Mouse (Mus musculus): Measurements from ENCODE around the gene Gm10974. TPM values are rescaled to one million over a fixed set of nuclear protein-coding genes. Genes with fewer than 3 reads are reported as not detected.

The Gm10974 gene
- polyA plus RNA-seq, 1 experiment, result not detected

DNA sequence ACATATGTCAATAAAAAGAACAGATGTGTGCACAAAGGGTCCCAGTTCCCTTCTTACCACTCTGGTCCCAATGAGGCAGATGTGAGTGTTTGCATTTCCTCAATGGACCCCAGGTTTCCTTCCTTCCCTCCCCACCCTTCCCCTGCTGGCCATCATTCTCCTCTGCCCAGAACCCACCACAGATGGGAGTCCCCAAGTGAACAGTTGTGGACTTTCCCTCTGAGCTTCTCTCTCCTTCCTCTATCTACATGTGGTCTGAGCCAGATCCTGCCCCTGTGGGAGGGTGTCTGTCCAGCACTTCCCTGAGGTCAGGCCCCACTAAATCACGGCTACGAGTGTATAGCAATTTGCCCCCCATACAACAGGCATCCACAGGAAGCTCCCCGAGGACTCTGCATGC lies 10.8 kb upstream of the Gm10974 start:
- Histone ChIP-seq H3K27ac (ENCODE audit: insufficient read depth, low read length) (no peak overlapping the region), H3K4me3 (ENCODE audit: insufficient read depth, low read length) (no peak overlapping the region), H3K4me1 (ENCODE audit: control insufficient read depth, insufficient read depth, low read length) (no peaks in the 10 kb centered on the region)
- no peak for TF ChIP-seq POLR2A (IDR thresholded peaks at IDR 0.05; ENCODE audit: low read depth, low read length)

DNA sequence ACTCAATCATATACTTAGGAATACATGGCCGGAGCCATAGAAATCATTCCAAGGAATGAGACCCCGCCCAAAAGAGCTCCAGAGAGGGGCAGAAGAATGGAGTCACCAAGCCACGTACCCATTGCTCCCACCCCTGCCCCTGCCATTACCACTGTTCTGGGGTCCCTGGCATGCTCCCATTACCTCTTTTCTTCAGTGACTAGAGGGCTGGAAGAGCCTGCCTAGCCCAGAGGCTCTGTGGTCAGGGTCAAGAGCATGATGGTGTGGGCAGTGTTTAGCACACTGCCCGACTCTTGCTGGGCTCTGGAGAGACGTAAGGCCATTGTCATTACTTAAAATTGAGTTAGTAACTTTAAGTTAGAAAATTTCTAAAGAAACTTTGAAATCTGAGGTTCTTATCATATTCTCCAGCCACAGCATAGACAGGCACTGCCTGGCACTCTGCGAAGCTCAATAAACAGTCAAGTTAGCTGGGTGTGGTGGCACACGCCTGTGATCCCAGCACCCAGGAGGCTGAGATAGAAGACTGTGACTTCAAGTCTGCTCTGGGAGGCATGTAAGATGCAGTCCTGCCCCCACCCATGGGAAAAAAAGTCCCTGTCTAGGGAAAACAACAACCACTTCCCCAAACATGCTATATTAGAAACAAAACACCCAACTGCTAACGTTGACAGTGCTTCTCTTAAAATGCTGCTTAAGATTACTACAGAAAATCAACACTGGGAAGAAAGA lies 9.7 kb upstream of the Gm10974 start:
- H3K4me3 ChIP-seq (ENCODE audit: insufficient read depth, low read length), result no peak overlapping the region
- no peak for TF ChIP-seq CTCF (IDR thresholded peaks at IDR 0.05; ENCODE audit: borderline replicate concordance, insufficient read depth, low read length)
- TF ChIP-seq POLR2A (IDR thresholded peaks at IDR 0.05; ENCODE audit: low read depth, low read length), result no peak
- H3K4me1 ChIP-seq (ENCODE audit: control insufficient read depth, insufficient read depth, low read length), result no peaks in the 10 kb centered on the region
- no peak overlapping the region for H3K27ac ChIP-seq (ENCODE audit: insufficient read depth, low read length)

DNA sequence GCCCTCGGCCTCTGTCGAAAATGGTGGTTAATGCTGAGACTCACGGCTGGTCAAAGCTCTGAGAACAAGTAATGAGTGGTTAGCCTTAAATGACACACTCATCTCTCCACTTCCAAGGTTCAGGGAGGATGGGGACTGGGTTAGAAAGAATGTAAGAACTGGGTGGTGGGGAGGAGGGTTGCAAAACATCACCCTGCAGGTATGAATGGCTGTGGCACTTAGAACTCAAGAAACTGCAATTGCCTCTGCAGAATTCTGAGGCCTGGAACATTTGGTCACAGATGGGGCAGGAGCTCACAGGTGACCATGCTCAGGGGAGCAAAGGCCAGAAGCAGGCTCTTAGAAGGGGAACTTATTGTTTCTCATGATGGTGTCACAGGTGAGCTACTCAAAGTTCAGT lies 7.2 kb upstream of the Gm10974 start:
- H3K27ac ChIP-seq (ENCODE audit: insufficient read depth, low read length), result no peak overlapping the region
- no peak overlapping the region for H3K4me3 ChIP-seq (ENCODE audit: insufficient read depth, low read length)
- no peak for TF ChIP-seq POLR2A (IDR thresholded peaks at IDR 0.05; ENCODE audit: low read depth, low read length)
- no peak for TF ChIP-seq CTCF (IDR thresholded peaks at IDR 0.05; ENCODE audit: borderline replicate concordance, insufficient read depth, low read length)
- no peaks in the 10 kb centered on the region for H3K4me1 ChIP-seq (ENCODE audit: control insufficient read depth, insufficient read depth, low read length)

DNA sequence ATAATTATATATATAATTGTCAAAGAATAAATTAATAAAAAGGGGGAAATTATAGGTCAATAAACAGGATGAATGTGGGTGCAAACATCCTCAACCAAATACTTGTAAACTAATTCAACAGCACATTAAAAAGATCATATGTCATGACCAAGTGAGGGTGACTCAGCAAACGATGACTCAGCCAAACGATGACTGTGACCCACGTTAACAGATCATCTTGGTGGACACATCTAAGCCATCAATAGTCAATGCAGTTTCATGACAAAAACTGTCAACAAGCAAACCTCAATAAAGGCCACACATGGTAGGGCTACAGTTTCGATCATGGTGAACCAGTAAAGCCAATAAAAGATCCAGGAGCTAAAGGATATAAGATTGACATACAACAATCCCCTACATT lies 6.7 kb upstream of the Gm10974 start:
- no peaks in the 10 kb centered on the region for H3K4me1 ChIP-seq (ENCODE audit: control insufficient read depth, insufficient read depth, low read length)
- no peak overlapping the region for H3K27ac ChIP-seq (ENCODE audit: insufficient read depth, low read length)
- no peak overlapping the region for H3K4me3 ChIP-seq (ENCODE audit: insufficient read depth, low read length)
- no peak for TF ChIP-seq POLR2A (IDR thresholded peaks at IDR 0.05; ENCODE audit: low read depth, low read length)
- no peak for TF ChIP-seq CTCF (IDR thresholded peaks at IDR 0.05; ENCODE audit: borderline replicate concordance, insufficient read depth, low read length)

DNA sequence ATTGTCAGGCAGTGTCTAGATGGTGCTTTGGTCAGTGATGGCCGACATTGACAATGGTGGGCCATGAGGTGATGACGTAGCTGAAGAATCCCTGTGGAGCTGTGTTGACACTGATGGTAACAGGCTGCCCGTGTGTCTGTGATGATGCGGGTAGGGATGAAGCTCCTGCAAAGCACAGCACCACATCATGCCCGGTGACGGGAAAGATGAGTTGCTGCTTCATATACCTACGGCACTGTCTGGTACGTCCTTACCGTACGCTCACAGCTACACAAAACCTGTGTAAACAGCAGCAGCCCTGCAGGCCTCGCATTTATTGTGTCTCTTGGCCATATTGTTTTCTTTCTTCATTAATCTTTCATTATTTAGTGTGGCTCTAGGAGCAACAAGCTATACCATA lies 1.2 kb upstream of the Gm10974 start:
- TF ChIP-seq CTCF (IDR thresholded peaks at IDR 0.05; ENCODE audit: borderline replicate concordance, insufficient read depth, low read length) (no peak), POLR2A (IDR thresholded peaks at IDR 0.05; ENCODE audit: low read depth, low read length) (no peak)
- no peak overlapping the region for H3K27ac ChIP-seq (ENCODE audit: insufficient read depth, low read length)
- no peak overlapping the region for H3K4me3 ChIP-seq (ENCODE audit: insufficient read depth, low read length)
- peaks cover 18% of the 10 kb centered on the region for H3K4me1 ChIP-seq (ENCODE audit: control insufficient read depth, insufficient read depth, low read length)

DNA sequence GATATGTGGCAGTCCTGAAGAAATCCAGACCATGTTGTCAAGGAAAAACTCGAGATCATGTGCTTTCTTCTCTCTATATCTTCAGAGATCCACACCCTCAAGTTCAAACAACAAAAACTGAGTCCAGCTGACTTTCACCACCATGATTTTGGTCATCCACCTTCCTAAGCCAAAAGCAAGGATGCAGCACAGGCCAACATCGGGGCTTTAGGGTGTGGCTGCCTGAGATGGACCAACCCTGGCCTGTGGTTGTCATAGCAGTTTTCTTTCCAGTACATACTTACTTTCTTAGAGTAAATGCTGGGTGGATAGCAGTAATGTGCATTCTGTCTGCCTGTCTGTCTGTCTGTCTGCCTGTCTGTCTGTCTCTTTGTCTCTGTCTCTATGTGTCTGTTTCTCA lies 294 bp upstream of the Gm10974 start:
- Histone ChIP-seq H3K4me1 (ENCODE audit: control insufficient read depth, insufficient read depth, low read length) (peaks cover 24% of the 10 kb centered on the region), H3K27ac (ENCODE audit: insufficient read depth, low read length) (peak overlapping the region; percentile 100), H3K4me3 (ENCODE audit: insufficient read depth, low read length) (no peak overlapping the region)
- no peak for TF ChIP-seq POLR2A (IDR thresholded peaks at IDR 0.05; ENCODE audit: low read depth, low read length)
- TF ChIP-seq CTCF (IDR thresholded peaks at IDR 0.05; ENCODE audit: borderline replicate concordance, insufficient read depth, low read length), result no peak

DNA sequence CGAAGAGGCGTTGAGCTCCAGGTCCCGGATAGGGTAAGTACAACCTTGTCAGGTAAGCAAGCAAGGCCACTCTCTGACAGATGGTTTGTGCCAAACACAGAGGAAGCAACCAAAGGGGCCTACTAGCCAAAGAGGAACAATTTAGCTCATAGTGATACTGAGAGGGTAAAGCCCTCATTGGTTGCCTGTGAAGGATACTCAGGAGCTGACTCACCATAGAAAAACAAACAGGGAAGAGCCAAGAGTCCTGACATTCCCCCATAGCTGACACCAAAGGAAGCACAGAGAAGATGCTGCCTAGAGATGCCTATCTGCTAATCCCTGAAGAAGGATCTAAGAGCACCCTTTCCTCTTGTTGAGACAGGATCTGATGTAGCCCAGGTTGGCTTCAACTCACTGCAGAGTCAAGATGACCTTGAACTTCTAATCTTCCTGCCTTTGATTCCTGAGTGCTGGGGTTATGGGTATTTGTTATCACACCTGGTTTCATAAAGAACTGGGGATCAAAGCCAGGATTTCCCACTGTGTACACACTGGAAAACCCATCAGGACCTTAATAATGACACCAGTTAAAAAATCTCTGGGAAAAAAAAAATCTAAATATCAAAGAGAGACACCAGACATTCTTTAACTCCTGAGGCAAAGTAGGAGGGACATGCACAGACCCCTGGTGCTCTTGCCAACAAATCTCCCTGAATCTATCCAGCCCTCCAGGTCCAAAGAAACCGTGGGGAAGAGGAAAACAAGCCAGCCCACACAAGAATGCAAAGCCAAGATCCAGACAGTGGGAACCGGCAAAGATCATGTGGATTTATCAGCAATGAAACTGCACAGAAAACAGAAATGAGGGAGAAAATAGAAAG lies 3.6 kb downstream of the Gm10974 start:
- Histone ChIP-seq H3K4me3 (ENCODE audit: insufficient read depth, low read length) (no peak overlapping the region), H3K4me1 (ENCODE audit: control insufficient read depth, insufficient read depth, low read length) (peaks cover 28% of the 10 kb centered on the region), H3K27ac (ENCODE audit: insufficient read depth, low read length) (peak overlapping the region; percentile 96)
- 0 out of 2 replicates have a peak, but pooled peaks have one; percentile 44 for TF ChIP-seq POLR2A (IDR thresholded peaks at IDR 0.05; ENCODE audit: low read depth, low read length)
- no peak for TF ChIP-seq CTCF (IDR thresholded peaks at IDR 0.05; ENCODE audit: borderline replicate concordance, insufficient read depth, low read length)

DNA sequence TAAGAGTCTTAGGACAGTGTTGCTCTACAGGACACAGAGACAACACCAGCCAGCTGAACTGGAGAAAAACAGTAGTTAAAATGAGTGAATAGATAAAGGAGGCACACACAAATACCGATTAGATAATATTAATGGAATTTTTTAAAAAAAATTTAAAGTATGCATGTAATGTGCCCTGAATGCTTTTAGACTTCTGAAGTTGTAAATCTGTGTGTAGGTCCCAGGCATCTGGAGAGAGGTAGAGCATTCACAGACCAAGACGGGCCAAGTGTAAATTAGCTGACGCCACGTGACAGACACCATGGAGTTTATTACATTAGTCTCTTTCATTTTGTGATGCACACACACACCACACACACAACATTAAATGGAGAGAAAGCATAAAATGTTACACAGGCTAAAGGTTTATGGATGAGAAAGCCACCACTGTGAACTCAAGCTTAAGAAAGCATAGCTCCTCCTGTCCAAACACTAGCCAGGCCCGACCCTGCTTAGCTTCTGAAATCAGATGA lies 4.3 kb downstream of the Gm10974 start:
- no peak for TF ChIP-seq POLR2A (IDR thresholded peaks at IDR 0.05; ENCODE audit: low read depth, low read length)
- TF ChIP-seq CTCF (IDR thresholded peaks at IDR 0.05; ENCODE audit: borderline replicate concordance, insufficient read depth, low read length), result no peak
- Histone ChIP-seq H3K4me1 (ENCODE audit: control insufficient read depth, insufficient read depth, low read length) (peaks cover 28% of the 10 kb centered on the region), H3K4me3 (ENCODE audit: insufficient read depth, low read length) (no peak overlapping the region), H3K27ac (ENCODE audit: insufficient read depth, low read length) (peak overlapping the region; percentile 96)

DNA sequence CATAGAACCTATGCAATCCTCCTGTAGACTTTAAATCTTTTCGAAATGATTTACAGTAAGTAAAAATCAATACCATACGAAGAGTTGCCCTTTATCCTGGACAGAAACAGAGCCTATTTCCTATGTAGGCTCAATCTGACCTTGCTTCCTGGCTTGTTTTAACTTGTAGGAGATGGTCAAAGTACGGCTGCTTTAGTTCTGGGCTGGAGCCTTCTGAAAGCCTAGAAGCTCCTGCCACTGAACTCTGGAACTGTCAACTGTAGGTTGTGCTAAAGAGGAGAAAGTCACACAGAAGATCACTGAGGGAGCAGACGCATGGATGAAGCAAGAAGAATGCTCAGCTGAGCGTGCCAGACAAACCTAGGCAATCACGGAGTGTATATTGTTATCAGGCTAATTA lies 5.3 kb downstream of the Gm10974 start:
- Histone ChIP-seq H3K4me3 (ENCODE audit: insufficient read depth, low read length) (no peak overlapping the region), H3K27ac (ENCODE audit: insufficient read depth, low read length) (peak overlapping the region; percentile 96), H3K4me1 (ENCODE audit: control insufficient read depth, insufficient read depth, low read length) (peaks cover 31% of the 10 kb centered on the region)
- TF ChIP-seq POLR2A (IDR thresholded peaks at IDR 0.05; ENCODE audit: low read depth, low read length) (no peak), CTCF (IDR thresholded peaks at IDR 0.05; ENCODE audit: borderline replicate concordance, insufficient read depth, low read length) (no peak)

DNA sequence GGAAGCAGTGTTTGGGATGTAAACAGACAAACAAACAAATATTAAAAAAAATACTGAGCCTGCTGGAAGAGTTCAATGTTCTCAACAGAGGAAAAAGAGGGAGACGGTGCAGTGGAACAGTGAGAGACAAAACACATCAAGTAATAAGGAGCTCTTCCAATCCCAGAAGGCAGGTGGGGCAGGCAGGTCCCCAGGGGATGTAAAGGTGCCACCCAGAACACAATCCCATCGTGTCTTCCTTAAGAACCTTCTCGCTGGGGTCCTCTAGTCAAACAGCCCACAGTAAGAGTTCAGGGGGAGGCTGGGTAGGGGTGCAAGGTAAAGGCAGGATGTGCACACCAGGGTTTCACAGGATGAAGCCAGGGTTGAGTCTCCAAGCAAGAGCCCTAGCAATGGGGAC lies 7.7 kb downstream of the Gm10974 start:
- Histone ChIP-seq H3K4me1 (ENCODE audit: control insufficient read depth, insufficient read depth, low read length) (peaks cover 31% of the 10 kb centered on the region), H3K27ac (ENCODE audit: insufficient read depth, low read length) (no peak overlapping the region), H3K4me3 (ENCODE audit: insufficient read depth, low read length) (no peak overlapping the region)
- no peak for TF ChIP-seq POLR2A (IDR thresholded peaks at IDR 0.05; ENCODE audit: low read depth, low read length)
- no peak for TF ChIP-seq CTCF (IDR thresholded peaks at IDR 0.05; ENCODE audit: borderline replicate concordance, insufficient read depth, low read length)
